Mouse (Mus musculus): Measurements from ENCODE around the gene Cntnap1. TPM values are rescaled to one million over a fixed set of nuclear protein-coding genes. Genes with fewer than 3 reads are reported as not detected.

Gene Cntnap1
- total RNA-seq, 1 experiment: 0.18 TPM

DNA sequence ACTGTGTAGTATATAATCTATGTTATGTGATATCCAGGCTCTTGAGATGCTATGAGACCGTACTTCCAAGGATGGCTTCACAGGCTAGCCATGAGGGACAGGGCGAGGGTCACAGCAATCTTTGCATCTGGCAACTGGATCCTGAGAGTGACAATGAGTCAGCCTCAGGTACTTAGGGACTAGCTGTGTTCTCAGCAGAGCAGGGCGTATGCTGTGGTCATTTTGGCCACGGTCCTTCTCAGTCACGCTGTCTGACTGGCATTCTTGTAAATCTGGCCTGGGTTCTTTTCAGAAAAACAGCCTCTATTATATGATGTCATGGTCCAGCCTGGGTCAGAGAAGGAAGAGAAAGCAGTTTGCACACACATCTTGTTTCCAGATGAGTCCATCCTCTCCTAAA, 66.5 kb downstream of the Cntnap1 start:
- Histone ChIP-seq H3K9me3 (ENCODE audit: control insufficient read depth, insufficient read depth, low read depth, low read length) (no peaks in the 10 kb centered on the region), H3K9ac (ENCODE audit: insufficient read depth, low read depth, low read length, poor library complexity, severe bottlenecking) (no peak overlapping the region), H3K27ac (ENCODE audit: insufficient read depth, low read depth, low read length, poor library complexity, severe bottlenecking) (no peak overlapping the region), H3K4me3 (ENCODE audit: insufficient read depth in 1 of 2, low read depth in 1 of 2, low read length in 2 of 2, poor library complexity in 1 of 2, severe bottlenecking in 1 of 2) (no peak overlapping the region), H3K4me1 (ENCODE audit: control insufficient read depth in 2 of 2, insufficient read depth in 2 of 2, low read length in 2 of 2, poor library complexity in 1 of 2) (peaks cover 6 to 9% of the 10 kb centered on the region in 2 experiments), H3K36me3 (ENCODE audit: control insufficient read depth, insufficient read depth, low read length, poor library complexity, severe bottlenecking) (no peaks in the 10 kb centered on the region)
- DNase-seq (ENCODE audit: low read depth, low spot score): no peak
- in situ Hi-C loops (cut with MboI; ENCODE audit: low sequenced_read_pairs in 2 of 2, unreplicated experiment in 2 of 2): no loop called here
- no peak for TF ChIP-seq CHD2 (IDR thresholded peaks at IDR 0.05; ENCODE audit: low read depth, low read length)
- no peak for TF ChIP-seq HCFC1 (IDR thresholded peaks at IDR 0.05; ENCODE audit: borderline replicate concordance, insufficient read depth, low read length)
- no peak for TF ChIP-seq ZNF384 (IDR thresholded peaks at IDR 0.05; ENCODE audit: low read depth, low read length)
- no peak for TF ChIP-seq ZC3H11A (IDR thresholded peaks at IDR 0.05; ENCODE audit: borderline replicate concordance, low read depth, low read length)
- no peak for TF ChIP-seq MAFK (IDR thresholded peaks at IDR 0.05; ENCODE audit: insufficient read depth, low read depth, low read length)

DNA sequence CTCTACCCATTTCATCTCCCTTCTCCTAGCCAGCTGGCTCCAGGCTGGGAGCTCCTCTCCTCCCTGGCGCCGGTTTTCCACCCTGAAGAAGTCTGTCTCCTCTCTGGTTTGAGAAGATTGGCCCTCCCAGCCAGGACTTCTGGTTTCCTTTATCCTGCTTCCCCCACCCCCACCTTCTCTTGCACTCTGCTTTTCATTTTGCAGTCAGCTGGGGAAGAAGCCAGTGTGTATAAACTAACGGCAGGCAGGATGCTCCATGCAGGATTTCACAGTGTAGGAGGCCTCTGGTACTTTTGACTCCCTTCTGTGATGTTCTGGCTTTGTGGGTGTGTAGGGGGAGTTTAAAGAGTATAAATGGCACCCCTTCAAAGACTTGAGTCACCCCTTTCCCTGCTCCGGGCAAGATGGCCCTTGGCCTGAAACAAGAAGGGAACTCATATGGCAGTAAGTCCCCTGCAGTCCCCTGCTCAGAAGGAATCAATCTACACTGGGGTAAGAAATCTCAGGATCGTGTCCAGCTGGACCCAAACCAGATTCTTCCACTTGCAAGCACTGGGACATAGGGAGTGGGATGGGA, 67.8 kb downstream of the Cntnap1 start:
- no peak overlapping the region for H3K27ac ChIP-seq (ENCODE audit: insufficient read depth, low read depth, low read length, poor library complexity, severe bottlenecking)
- TF ChIP-seq CHD2 (IDR thresholded peaks at IDR 0.05; ENCODE audit: low read depth, low read length) (no peak), HCFC1 (IDR thresholded peaks at IDR 0.05; ENCODE audit: borderline replicate concordance, insufficient read depth, low read length) (no peak), ZC3H11A (IDR thresholded peaks at IDR 0.05; ENCODE audit: borderline replicate concordance, low read depth, low read length) (no peak), ZNF384 (IDR thresholded peaks at IDR 0.05; ENCODE audit: low read depth, low read length) (no peak), MAFK (IDR thresholded peaks at IDR 0.05; ENCODE audit: insufficient read depth, low read depth, low read length) (no peak)
- no peak for DNase-seq (ENCODE audit: low read depth, low spot score)
- H3K9ac ChIP-seq (ENCODE audit: insufficient read depth, low read depth, low read length, poor library complexity, severe bottlenecking): no peak overlapping the region
- no peak overlapping the region for H3K4me3 ChIP-seq (ENCODE audit: insufficient read depth in 1 of 2, low read depth in 1 of 2, low read length in 2 of 2, poor library complexity in 1 of 2, severe bottlenecking in 1 of 2)
- H3K9me3 ChIP-seq (ENCODE audit: control insufficient read depth, insufficient read depth, low read depth, low read length): no peaks in the 10 kb centered on the region
- peaks cover under 1 to 3% of the 10 kb centered on the region in 2 experiments; a peak in 2 of 4 replicates for H3K4me1 ChIP-seq (ENCODE audit: control insufficient read depth in 2 of 2, insufficient read depth in 2 of 2, low read length in 2 of 2, poor library complexity in 1 of 2)
- in situ Hi-C loops (cut with MboI; ENCODE audit: low sequenced_read_pairs in 2 of 2, unreplicated experiment in 2 of 2): no loop called here
- no peaks in the 10 kb centered on the region for H3K36me3 ChIP-seq (ENCODE audit: control insufficient read depth, insufficient read depth, low read length, poor library complexity, severe bottlenecking)

Other genes with a start within 250 kb of the Cntnap1 start
- 61.5 and 78.9 TPM in 2 replicates for gene Stat3, start 231.0 kb upstream of the Cntnap1 start, total RNA-seq (2012; rRNA removed)
- 16.4 and 30.7 TPM in 2 replicates for gene Cavin1, start 199.6 kb upstream of the Cntnap1 start, total RNA-seq (2012; rRNA removed)
- 38.1 and 43.4 TPM in 2 replicates for gene Atp6v0a1, start 161.1 kb upstream of the Cntnap1 start, total RNA-seq (2012; rRNA removed)
- 4.7 and 9.2 TPM in 2 replicates for gene Naglu, start 100.5 kb upstream of the Cntnap1 start, total RNA-seq (2012; rRNA removed)
- 2.4 and 3.4 TPM in 2 replicates for gene Hsd17b1, start 92.1 kb upstream of the Cntnap1 start, total RNA-seq (2012; rRNA removed)
- gene Coasy, start 88.0 kb upstream of the Cntnap1 start, total RNA-seq (2012; rRNA removed): 21.9 and 22.9 TPM in 2 replicates
- gene Mlx, start 83.2 kb upstream of the Cntnap1 start, total RNA-seq (2012; rRNA removed): 30.7 and 42.0 TPM in 2 replicates
- gene Psmc3ip, start 75.1 kb upstream of the Cntnap1 start, total RNA-seq (2012; rRNA removed): 20.6 and 31.5 TPM in 2 replicates
- 60.4 and 65.2 TPM in 2 replicates for gene Retreg3, start 50.6 kb upstream of the Cntnap1 start, total RNA-seq (2012; rRNA removed)
- 27.5 and 38.6 TPM in 2 replicates for gene Tubg1, start 50.6 kb upstream of the Cntnap1 start, total RNA-seq (2012; rRNA removed)
- 0.31 and 0.74 TPM in 2 replicates for gene Tubg2, start 14.6 kb upstream of the Cntnap1 start, total RNA-seq (2012; rRNA removed)
- gene Plekhh3, start 828 bp downstream of the Cntnap1 start, total RNA-seq (2012; rRNA removed): 3.4 and 5.1 TPM in 2 replicates
- gene Ccr10, start 4.9 kb downstream of the Cntnap1 start, total RNA-seq (2012; rRNA removed): 0.31 TPM in 1 of 2 replicates, not detected in the other
- gene Ezh1, start 55.9 kb downstream of the Cntnap1 start, total RNA-seq (2012; rRNA removed): 18.3 and 18.9 TPM in 2 replicates
- gene Ramp2, start 75.5 kb downstream of the Cntnap1 start, total RNA-seq (2012; rRNA removed): 4.0 and 5.6 TPM in 2 replicates
- 105 and 135 TPM in 2 replicates for gene Vps25, start 83.2 kb downstream of the Cntnap1 start, total RNA-seq (2012; rRNA removed)
- 0.49 and 1.1 TPM in 2 replicates for gene Wnk4, start 90.0 kb downstream of the Cntnap1 start, total RNA-seq (2012; rRNA removed)
- gene Cntd1, start 108.5 kb downstream of the Cntnap1 start, total RNA-seq (2012; rRNA removed): 2.1 and 2.4 TPM in 2 replicates
- 107 and 139 TPM in 2 replicates for gene Coa3, start 108.6 kb downstream of the Cntnap1 start, total RNA-seq (2012; rRNA removed)
- 80.6 and 89.2 TPM in 2 replicates for gene Becn1, start 131.8 kb downstream of the Cntnap1 start, total RNA-seq (2012; rRNA removed)
- gene Psme3, start 145.7 kb downstream of the Cntnap1 start, total RNA-seq (2012; rRNA removed): 40.0 and 57.0 TPM in 2 replicates
- gene Aoc2, start 154.5 kb downstream of the Cntnap1 start, total RNA-seq (2012; rRNA removed): 4.6 and 5.0 TPM in 2 replicates
- 0.62 and 0.95 TPM in 2 replicates for gene Aoc3, start 160.1 kb downstream of the Cntnap1 start, total RNA-seq (2012; rRNA removed)
- gene G6pc, start 197.0 kb downstream of the Cntnap1 start, total RNA-seq (2012; rRNA removed): not detected in 2 replicates
- 73.2 and 79.4 TPM in 2 replicates for gene Aarsd1, start 247.1 kb downstream of the Cntnap1 start, total RNA-seq (2012; rRNA removed)